Mouse (Mus musculus) urinary bladder, postnatal 10 days (tissue): ENCODE results near the gene Slc28a3.

ENCODE experiments used
- DNase-seq: peaks from one replicate; pipeline ENCODE4 v3.0.0; 2022; ENCODE audit warnings: low spot score

The Slc28a3 gene

GRCm38 (mm10) chr13:58610716-58611115 is at the start of gene Slc28a3:
Gene Slc28a3 (minus strand): TSS chr13:58610877.
- DNase-seq, result no peak

DNA sequence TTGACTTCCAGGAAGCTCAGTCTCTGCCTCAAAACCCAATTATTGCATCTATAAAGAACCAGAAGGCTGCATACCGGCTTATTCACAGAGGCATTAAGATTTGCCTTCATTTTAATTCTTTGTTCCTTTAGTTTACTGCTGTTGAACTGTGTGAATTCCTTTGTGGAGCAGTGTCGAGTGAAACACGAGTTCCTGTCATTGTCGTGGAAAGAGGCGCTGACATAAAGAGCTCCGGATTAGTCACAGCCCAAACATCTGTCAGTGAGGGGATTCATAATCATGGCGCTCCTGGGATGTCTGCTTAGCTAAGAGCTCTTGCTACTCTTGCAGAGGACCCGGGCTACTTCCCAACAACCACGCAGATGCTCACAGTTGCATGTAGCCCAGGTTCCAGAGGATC is 47.3 kb upstream of the Slc28a3 start:
- no peak for DNase-seq

DNA sequence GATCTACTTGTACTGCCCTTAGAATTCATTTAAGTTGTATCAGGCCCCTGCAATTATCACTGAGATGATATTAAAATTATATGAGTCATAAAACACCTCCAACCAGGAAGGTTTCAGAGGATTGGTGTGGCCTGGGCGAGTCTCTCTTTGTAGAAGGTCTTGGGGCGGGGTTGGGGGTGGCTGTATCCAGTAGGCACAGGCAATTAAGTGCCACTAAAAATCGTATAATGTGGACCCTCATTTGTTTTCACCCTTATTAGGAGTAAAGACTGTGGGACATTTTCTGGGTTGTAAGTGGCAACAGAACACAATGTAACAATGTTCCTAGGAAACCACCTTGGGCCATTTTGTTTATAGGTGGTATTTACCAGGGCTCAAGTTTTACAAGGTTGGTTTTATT is 46.2 kb upstream of the Slc28a3 start:
- no peak for DNase-seq

DNA sequence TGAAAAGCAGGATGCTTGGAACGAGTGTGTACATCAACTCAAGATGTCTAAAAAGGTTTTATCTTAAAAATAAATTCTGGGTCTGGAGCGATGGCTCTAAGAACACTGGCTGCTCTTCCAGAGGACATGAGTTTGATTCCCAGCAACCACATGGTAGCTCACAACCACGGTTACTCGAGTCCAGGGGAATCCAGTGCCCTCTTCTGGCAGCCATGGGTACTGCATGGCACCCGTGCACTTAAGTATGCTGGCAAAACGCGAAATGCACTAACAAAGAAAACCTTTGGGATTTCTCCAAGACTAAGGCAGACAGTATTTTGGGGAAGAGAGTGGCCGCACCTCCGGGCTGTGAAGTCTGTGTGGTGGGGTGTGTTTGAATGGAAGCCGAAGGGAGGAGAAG is 44.9 kb upstream of the Slc28a3 start:
- DNase-seq, result no peak

DNA sequence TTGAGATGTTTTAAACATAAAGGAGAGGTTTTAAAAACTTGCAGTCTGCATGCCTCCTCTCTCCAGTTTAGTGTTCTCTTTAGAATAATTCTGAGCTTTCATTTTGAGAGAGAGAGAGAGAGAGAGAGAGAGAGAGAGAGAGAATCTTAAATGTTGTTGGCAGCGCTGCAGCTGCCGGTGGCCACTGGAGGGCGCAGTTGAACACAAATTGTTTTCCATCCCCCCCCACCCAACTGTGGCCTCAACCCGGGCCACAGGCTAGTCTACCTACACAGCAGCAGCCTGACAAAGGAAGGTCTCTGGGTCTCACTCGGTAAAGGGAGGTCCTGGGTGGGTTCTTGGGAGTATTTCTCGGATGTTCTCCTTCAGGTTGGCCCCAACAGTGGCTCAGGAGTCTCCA is 29.7 kb upstream of the Slc28a3 start:
- DNase-seq, result no peak

- no peak for DNase-seq
Observed at GRCm38 (mm10) chr13:58638950-58639349, 28.3 kb upstream of the Slc28a3 start.

- no peak for DNase-seq
Observed at GRCm38 (mm10) chr13:58637360-58638002, 26.8 kb upstream of the Slc28a3 start.

DNA sequence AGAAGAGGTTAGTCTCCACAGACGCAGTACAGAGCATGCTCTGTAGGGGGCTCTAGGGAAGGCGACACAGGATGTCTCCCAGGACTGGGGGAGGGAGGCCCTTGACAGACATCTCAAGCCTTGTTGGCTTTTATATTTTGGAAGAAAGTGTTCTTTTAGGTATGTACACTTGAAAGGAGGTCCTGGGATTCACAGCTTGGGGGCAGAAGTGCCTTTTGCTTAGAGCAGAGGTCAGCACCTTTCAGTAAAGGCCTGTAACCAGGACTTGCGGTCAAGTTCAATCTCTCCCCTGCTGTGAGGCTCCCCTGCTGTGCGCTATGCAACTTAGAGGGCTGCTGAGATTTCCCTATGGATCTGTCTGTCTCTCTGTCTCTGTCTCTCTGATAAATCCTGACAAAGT is 23.2 kb upstream of the Slc28a3 start:
- DNase-seq, result no peak

- DNase-seq, result no peak
Observed at GRCm38 (mm10) chr13:58630756-58631155, 20.1 kb upstream of the Slc28a3 start.

DNA sequence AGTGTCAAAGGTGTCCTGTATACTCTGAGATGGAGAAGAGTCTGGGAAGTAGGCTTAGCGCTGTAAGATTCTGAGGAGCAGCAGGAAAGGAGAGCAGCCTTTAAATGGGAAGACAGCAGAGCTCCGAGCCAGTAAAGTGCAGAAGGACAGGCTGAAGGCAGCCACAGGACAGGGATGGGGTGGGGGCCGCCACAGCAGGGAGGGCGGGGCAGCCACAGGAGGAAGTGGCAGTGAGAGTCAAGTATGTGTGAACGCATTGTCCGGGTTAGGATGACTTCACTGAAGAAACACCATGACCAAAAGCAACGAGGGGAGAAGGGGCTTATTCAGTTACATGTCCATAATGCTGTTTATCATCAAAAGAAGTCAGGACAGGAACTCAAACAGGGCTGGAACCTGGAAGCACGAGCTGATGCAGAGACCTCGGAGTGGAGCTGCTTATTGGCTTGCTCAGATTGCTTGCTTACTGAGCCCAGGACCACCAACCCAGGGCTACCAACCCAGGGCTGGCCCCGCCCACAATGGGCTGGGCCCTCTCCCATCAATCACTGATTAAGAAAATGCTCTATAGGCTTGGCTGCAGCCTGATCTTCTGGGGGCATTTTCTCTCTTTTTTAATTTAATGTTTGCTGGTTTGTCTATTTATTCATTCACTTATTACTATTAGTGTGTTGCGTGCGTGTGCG is 18.8 kb upstream of the Slc28a3 start:
- no peak for DNase-seq

DNA sequence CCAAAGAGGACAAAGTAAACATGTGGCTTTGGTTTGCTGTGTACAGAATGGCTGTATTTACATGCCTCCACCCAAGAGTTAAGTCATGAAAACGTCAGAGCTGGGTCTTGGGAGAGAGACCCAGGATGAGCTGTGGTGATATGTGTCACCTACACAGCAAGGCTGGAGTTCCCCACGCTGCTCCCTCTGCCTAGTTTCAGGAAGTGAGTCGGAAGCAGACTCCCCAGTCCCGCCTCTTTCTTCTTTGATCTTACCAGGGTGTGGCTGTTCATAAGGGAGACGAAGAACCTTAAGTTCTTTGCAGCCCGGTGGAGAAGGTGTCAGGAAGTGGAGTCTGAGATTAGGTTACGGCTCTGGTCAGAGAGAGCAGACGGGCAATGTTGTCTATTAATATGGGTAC is 12.0 kb upstream of the Slc28a3 start:
- no peak for DNase-seq

DNA sequence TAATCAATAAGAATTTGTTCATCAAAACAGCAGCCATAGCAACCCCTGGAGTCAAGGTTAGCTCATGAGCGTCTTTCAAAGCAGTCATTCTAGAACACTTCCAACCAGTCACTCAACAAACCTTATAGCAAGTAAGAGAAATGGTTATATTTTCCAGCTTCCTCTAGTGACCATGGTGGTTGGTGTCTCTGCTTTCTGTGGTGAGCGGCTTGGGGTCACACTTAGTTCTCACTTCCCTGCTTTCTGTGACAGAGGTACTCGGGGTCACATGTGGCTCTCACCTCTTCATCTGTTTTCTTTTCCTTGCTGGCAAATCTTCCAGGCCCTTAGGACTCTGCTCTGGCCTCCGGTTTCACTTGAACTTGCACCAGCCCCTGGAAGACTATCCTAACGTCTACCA is 8.6 kb upstream of the Slc28a3 start:
- no peak for DNase-seq

DNA sequence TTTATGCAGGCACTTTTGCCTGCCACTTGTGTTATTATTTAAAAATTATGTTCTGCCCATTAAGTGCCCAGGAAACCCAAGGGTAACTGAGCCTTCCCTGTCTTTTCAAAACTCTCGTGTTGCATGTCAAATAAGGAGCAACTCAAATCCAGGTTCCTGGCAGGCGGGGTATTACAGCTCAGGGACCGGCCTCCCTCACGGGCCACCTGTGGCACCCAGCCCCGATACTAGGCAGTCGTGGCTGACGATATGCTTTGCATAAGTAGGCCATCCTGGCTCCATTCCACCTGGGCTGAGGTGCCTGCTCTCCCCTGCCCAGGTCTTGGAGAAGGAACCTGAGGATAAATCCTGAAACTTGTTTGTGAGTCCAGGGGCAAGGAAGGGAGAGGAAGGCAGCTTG is 618 bp downstream of the Slc28a3 start:
- DNase-seq, result no peak

DNA sequence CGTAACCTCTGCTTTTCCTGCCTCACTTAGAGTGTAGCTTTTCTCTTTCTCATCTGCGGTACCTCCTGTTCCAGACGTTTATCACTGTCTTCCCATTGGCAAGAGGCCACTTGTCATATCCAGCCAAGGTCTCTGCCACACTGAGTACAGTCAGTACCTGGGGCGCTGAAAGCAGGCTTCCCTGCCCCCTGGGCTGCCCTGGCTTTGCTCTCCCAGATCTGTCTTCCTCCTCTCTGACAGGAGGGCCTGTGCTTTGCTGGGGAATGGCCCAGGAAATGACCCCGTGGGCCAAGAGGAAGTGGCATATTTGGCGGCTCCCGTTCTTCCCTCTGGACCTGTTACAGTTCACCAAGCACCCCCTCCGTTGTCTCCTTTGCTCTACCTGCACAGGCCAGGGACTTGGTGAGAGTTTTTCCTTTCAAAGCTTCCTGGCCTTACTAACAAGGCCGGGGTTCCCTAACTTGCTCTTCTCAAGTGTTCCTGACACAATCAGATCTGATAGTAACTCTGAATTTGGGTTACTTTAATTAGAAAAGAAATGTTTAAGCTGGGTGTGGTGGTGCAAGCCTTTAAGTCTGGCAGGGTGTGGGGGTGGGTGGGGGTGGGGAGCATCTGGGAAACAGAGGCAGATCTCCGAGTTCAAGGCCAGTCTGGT is 9.3 kb downstream of the Slc28a3 start:
- DNase-seq, result no peak

- no peak for DNase-seq
Observed at GRCm38 (mm10) chr13:58598578-58598977, 12.1 kb downstream of the Slc28a3 start.

DNA sequence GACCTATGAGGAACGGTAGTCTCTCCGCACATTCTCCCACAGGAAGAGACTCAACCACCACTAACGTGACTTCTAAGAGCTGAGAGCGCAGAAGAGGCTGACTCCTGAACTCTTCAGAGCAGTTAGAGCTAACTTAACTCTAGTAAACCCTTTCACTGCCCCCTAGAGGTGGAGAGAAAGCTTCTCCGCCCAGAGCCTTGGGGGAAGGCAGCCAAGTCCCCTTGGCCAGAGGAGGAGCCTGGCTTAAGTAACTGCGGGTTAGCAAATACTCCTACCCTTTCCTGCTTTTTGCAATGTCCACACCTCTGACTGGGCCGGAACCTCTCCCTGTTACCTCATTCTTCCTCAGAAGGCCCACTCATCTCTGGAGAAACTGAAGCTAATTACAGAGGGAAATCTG is 17.5 kb downstream of the Slc28a3 start:
- DNase-seq, result no peak

- DNase-seq, result no peak
Observed at GRCm38 (mm10) chr13:58591912-58592311, 18.8 kb downstream of the Slc28a3 start.

- DNase-seq, result no peak
Observed at GRCm38 (mm10) chr13:58590630-58591029, 20.0 kb downstream of the Slc28a3 start.

GRCm38 (mm10) chr13:58589517-58589858 is 21.2 kb downstream of the Slc28a3 start:
- DNase-seq, result no peak

- no peak for DNase-seq
Observed at GRCm38 (mm10) chr13:58588655-58589516, 21.8 kb downstream of the Slc28a3 start.

- DNase-seq, result no peak
Observed at GRCm38 (mm10) chr13:58587962-58588361, 22.7 kb downstream of the Slc28a3 start.

GRCm38 (mm10) chr13:58566181-58566580 is 44.5 kb downstream of the Slc28a3 start:
- no peak for DNase-seq
